In genomic region chr1:156981975-156982374, GRCm38 (mm10) we compare ENCODE assay signal across 19 mouse cellular contexts. TPM values are rescaled to one million over a fixed set of nuclear protein-coding genes. Genes with fewer than 3 reads are reported as not detected.
DNase-seq lines count a peak whose midpoint lies in the region; ATAC-seq lines count a peak whose summit lies in the region.
"Had no signal": no experiment of that assay in that cellular context is flagged by ENCODE, and none has a peak within 500 bp of the region (broad histone marks: within the 10 kb centered on the region; RNA-seq: fewer than 3 reads in every experiment).

No protein-coding gene starts in this region.

- H3K27me3 ChIP-seq in liver, embryonic 11.5 days (replicated peaks; ENCODE audit: control insufficient read depth, insufficient read depth, low read length), result no peaks in the 10 kb centered on the region
- H3K27me3 ChIP-seq: forebrain, embryonic 15.5 days; heart, embryonic 15.5 days; hindbrain, embryonic 15.5 days had no signal

- no peak overlapping the region for H3K27ac ChIP-seq in liver, embryonic 11.5 days (ENCODE audit: low read depth, low read length)
- H3K27ac ChIP-seq: embryonic facial prominence, embryonic 15.5 days; forebrain, embryonic 15.5 days; heart, adult 2 months; heart, embryonic 15.5 days; hindbrain, embryonic 15.5 days had no signal

- peak; percentile 40 for ATAC-seq in liver, embryonic 11.5 days (replicated peaks; ENCODE audit: low FRiP score)
- peak; percentile 45 for ATAC-seq in megakaryocyte-erythroid progenitor cell, adult 5-6 weeks (replicated peaks; ENCODE audit: low FRiP score, low TSS enrichment, poor library complexity, severe bottlenecking)
- no peak for ATAC-seq in erythroid progenitor cell, adult 5-6 weeks (replicated peaks; ENCODE audit: low FRiP score, poor library complexity, severe bottlenecking)
- ATAC-seq: forebrain, embryonic 15.5 days had no signal

- H3K4me3 ChIP-seq in liver, embryonic 11.5 days (ENCODE audit: low read depth, low read length), result no peak overlapping the region
- H3K4me3 ChIP-seq: embryonic facial prominence, embryonic 15.5 days; erythroblast, embryonic 14.5 days; forebrain, embryonic 15.5 days; heart, adult 2 months; heart, embryonic 15.5 days; hindbrain, embryonic 15.5 days had no signal

- H3K36me3 ChIP-seq in liver, embryonic 11.5 days (ENCODE audit: control insufficient read depth, insufficient read depth, low read length), result no peaks in the 10 kb centered on the region
- H3K36me3 ChIP-seq: embryonic facial prominence, embryonic 15.5 days; forebrain, embryonic 15.5 days; heart, embryonic 15.5 days; hindbrain, embryonic 15.5 days had no signal

- DNase-seq in liver, embryonic 11.5 days (ENCODE audit: low spot score), result no peak
- DNase-seq in liver, result no peak
- DNase-seq in 416B (ENCODE audit: low read depth), result peak; percentile 34
- peak; percentile 75 for DNase-seq in MEL-GATA-1-ER (ENCODE audit: extremely low read depth, low read depth)
- DNase-seq: adrenal gland, postnatal 10 days; cerebellum, adult 11-12 months; cerebellum, adult 9-10 months; cerebellum, postnatal 25 days; gastrocnemius, postnatal 10 days; heart, adult 2 months; heart, postnatal 14 days had no signal

- H3K4me1 ChIP-seq in liver, embryonic 11.5 days (replicated peaks; ENCODE audit: control insufficient read depth, insufficient read depth, low read length), result peaks cover 36% of the 10 kb centered on the region
- H3K4me1 ChIP-seq: embryonic facial prominence, embryonic 15.5 days; forebrain, embryonic 15.5 days; hindbrain, embryonic 15.5 days had no signal

- H3K9ac ChIP-seq in liver, embryonic 11.5 days (ENCODE audit: low read depth, low read length), result no peak overlapping the region
- H3K9ac ChIP-seq: embryonic facial prominence, embryonic 15.5 days; forebrain, embryonic 15.5 days; heart, embryonic 15.5 days; hindbrain, embryonic 15.5 days had no signal

- H3K9me3 ChIP-seq in liver, embryonic 11.5 days (ENCODE audit: control insufficient read depth, low read length), result no peaks in the 10 kb centered on the region
- H3K9me3 ChIP-seq: embryonic facial prominence, embryonic 15.5 days; forebrain, embryonic 15.5 days; heart, embryonic 15.5 days; hindbrain, embryonic 15.5 days had no signal

- H3K4me2 ChIP-seq in liver, embryonic 11.5 days, result peak overlapping the region; percentile 2; the same call in 1 of the 2 replicates
- H3K4me2 ChIP-seq: embryonic facial prominence, embryonic 15.5 days; forebrain, embryonic 15.5 days; heart, embryonic 11.5 days; heart, embryonic 15.5 days; hindbrain, embryonic 15.5 days had no signal

- WGBS in liver, embryonic 11.5 days, result 45% methylated on average over 9 of the region's 9 CpGs

RNA-seq across cellular contexts. Expression of gene Ralgps2, which starts 42.5 kb away (rescaled TPM):
- 33.6 and 38.6 TPM in 2 replicates for polyA plus RNA-seq in liver, embryonic 11.5 days (2014; fragmentation: Nextera tagmentation; extraction: Ambion mirVana)
- total RNA-seq in megakaryocyte-erythroid progenitor cell, adult 5-6 weeks (2014; fragmentation: Nextera tagmentation), result 11.3 and 22.4 TPM in 2 replicates
- 12.7 and 28.2 TPM in 2 replicates for total RNA-seq in megakaryocyte-erythroid progenitor cell, adult 5-6 weeks (2017)
- 8.3 and 20.1 TPM in 2 replicates for total RNA-seq in erythroid progenitor cell, adult 5-6 weeks (2015; ENCODE audit: low replicate concordance)
- total RNA-seq in erythroid progenitor cell, adult 5-6 weeks (2017; ENCODE audit: low replicate concordance), result 3.9 and 18.2 TPM in 2 replicates

Comparison
In these comparisons a context has a peak if more than half of its experiments do, and no peak if none do; other contexts are left out.
1. DNase-seq: peak in 416B (single experiment) and MEL-GATA-1-ER (single experiment); none in liver, embryonic 11.5 days (single experiment) and liver (single experiment).